Mouse (Mus musculus): ENCODE data around the gene Btg3. TPM values are rescaled to one million over a fixed set of nuclear protein-coding genes. Genes with fewer than 3 reads are reported as not detected.

Gene Btg3
- polyA plus RNA-seq, 1 experiment, result 3.5 TPM

GRCm38 (mm10) chr16:78301183-78301830 lies 75.7 kb downstream of the Btg3 start, which contains the start of gene Cxadr:
TSS of gene Cxadr (plus strand) at chr16:78301489.
- Histone ChIP-seq H3K27me3 (ENCODE audit: control insufficient read depth, insufficient read depth, low read length) (peaks cover 7% of the 10 kb centered on the region), H3K36me3 (ENCODE audit: control insufficient read depth, insufficient read depth, low read length) (no peaks in the 10 kb centered on the region), H3K27ac (ENCODE audit: control insufficient read depth, insufficient read depth, low read length) (no peak within 1 kb of the TSS), H3K4me3 (ENCODE audit: control insufficient read depth, insufficient read depth, low read length) (peak within 1 kb of the TSS; percentile 58), H3K4me1 (replicated peaks; ENCODE audit: control insufficient read depth, insufficient read depth, low read length) (peaks cover 8% of the 10 kb centered on the region)
- WGBS, result 2% methylated on average over 34 of the region's 34 CpGs
- peak; percentile 75 for DNase-seq
- TF ChIP-seq CTCF (IDR thresholded peaks at IDR 0.05; ENCODE audit: borderline replicate concordance, control insufficient read depth, extremely low read depth, insufficient read depth, low read length, poor library complexity), result no peak
- TF ChIP-seq POLR2A (IDR thresholded peaks at IDR 0.05; ENCODE audit: control insufficient read depth, extremely low read depth, insufficient read depth, low read length, poor library complexity), result no peak

- Histone ChIP-seq H3K27me3 (ENCODE audit: control insufficient read depth, insufficient read depth, low read length) (no peaks in the 10 kb centered on the region), H3K4me3 (ENCODE audit: control insufficient read depth, insufficient read depth, low read length) (no peak overlapping the region), H3K4me1 (replicated peaks; ENCODE audit: control insufficient read depth, insufficient read depth, low read length) (peaks cover under 1% of the 10 kb centered on the region), H3K36me3 (ENCODE audit: control insufficient read depth, insufficient read depth, low read length) (no peaks in the 10 kb centered on the region), H3K27ac (ENCODE audit: control insufficient read depth, insufficient read depth, low read length) (no peak overlapping the region)
- TF ChIP-seq POLR2A (IDR thresholded peaks at IDR 0.05; ENCODE audit: control insufficient read depth, extremely low read depth, insufficient read depth, low read length, poor library complexity) (no peak), CTCF (IDR thresholded peaks at IDR 0.05; ENCODE audit: borderline replicate concordance, control insufficient read depth, extremely low read depth, insufficient read depth, low read length, poor library complexity) (no peak)
- 87% methylated on average over 9 of the region's 9 CpGs for WGBS
- no peak for DNase-seq
Measured at GRCm38 (mm10) chr16:78296114-78296513, 80.9 kb downstream of the Btg3 start.

- no peak overlapping the region for H3K27ac ChIP-seq (ENCODE audit: control insufficient read depth, insufficient read depth, low read length)
- no peak for DNase-seq
- WGBS, result 88% methylated on average over 4 of the region's 4 CpGs
Measured at GRCm38 (mm10) chr16:78295601-78296000, 81.4 kb downstream of the Btg3 start.

GRCm38 (mm10) chr16:78294606-78295275 lies 82.3 kb downstream of the Btg3 start:
- no peaks in the 10 kb centered on the region for H3K27me3 ChIP-seq (ENCODE audit: control insufficient read depth, insufficient read depth, low read length)
- H3K27ac ChIP-seq (ENCODE audit: control insufficient read depth, insufficient read depth, low read length), result no peak overlapping the region
- no peak for TF ChIP-seq POLR2A (IDR thresholded peaks at IDR 0.05; ENCODE audit: control insufficient read depth, extremely low read depth, insufficient read depth, low read length, poor library complexity)
- no peak for TF ChIP-seq CTCF (IDR thresholded peaks at IDR 0.05; ENCODE audit: borderline replicate concordance, control insufficient read depth, extremely low read depth, insufficient read depth, low read length, poor library complexity)
- H3K4me1 ChIP-seq (replicated peaks; ENCODE audit: control insufficient read depth, insufficient read depth, low read length), result no peaks in the 10 kb centered on the region
- WGBS, result 57% methylated on average over 5 of the region's 5 CpGs
- no peaks in the 10 kb centered on the region for H3K36me3 ChIP-seq (ENCODE audit: control insufficient read depth, insufficient read depth, low read length)
- DNase-seq, result peak; percentile 35
- no peak overlapping the region for H3K4me3 ChIP-seq (ENCODE audit: control insufficient read depth, insufficient read depth, low read length)

More at GRCm38 (mm10) chr16:78295601-78296000, 81.4 kb downstream of the Btg3 start:
- Histone ChIP-seq H3K4me1 (replicated peaks; ENCODE audit: control insufficient read depth, insufficient read depth, low read length) (no peaks in the 10 kb centered on the region), H3K4me3 (ENCODE audit: control insufficient read depth, insufficient read depth, low read length) (no peak overlapping the region), H3K27me3 (ENCODE audit: control insufficient read depth, insufficient read depth, low read length) (no peaks in the 10 kb centered on the region), H3K36me3 (ENCODE audit: control insufficient read depth, insufficient read depth, low read length) (no peaks in the 10 kb centered on the region)
- TF ChIP-seq POLR2A (IDR thresholded peaks at IDR 0.05; ENCODE audit: control insufficient read depth, extremely low read depth, insufficient read depth, low read length, poor library complexity), result no peak
- no peak for TF ChIP-seq CTCF (IDR thresholded peaks at IDR 0.05; ENCODE audit: borderline replicate concordance, control insufficient read depth, extremely low read depth, insufficient read depth, low read length, poor library complexity)

GRCm38 (mm10) chr16:78294051-78294450 lies 82.9 kb downstream of the Btg3 start:
- WGBS, result 96% methylated on average over 1 of the region's 1 CpGs

GRCm38 (mm10) chr16:78283231-78283630 lies 93.8 kb downstream of the Btg3 start:
- no peaks in the 10 kb centered on the region for H3K27me3 ChIP-seq (ENCODE audit: control insufficient read depth, insufficient read depth, low read length)
- no peak for DNase-seq
- no peaks in the 10 kb centered on the region for H3K4me1 ChIP-seq (replicated peaks; ENCODE audit: control insufficient read depth, insufficient read depth, low read length)
- WGBS, result 94% methylated on average over 5 of the region's 5 CpGs
- TF ChIP-seq CTCF (IDR thresholded peaks at IDR 0.05; ENCODE audit: borderline replicate concordance, control insufficient read depth, extremely low read depth, insufficient read depth, low read length, poor library complexity), result no peak
- TF ChIP-seq POLR2A (IDR thresholded peaks at IDR 0.05; ENCODE audit: control insufficient read depth, extremely low read depth, insufficient read depth, low read length, poor library complexity), result no peak
- no peak overlapping the region for H3K27ac ChIP-seq (ENCODE audit: control insufficient read depth, insufficient read depth, low read length)
- no peak overlapping the region for H3K4me3 ChIP-seq (ENCODE audit: control insufficient read depth, insufficient read depth, low read length)
- H3K36me3 ChIP-seq (ENCODE audit: control insufficient read depth, insufficient read depth, low read length), result no peaks in the 10 kb centered on the region

More at GRCm38 (mm10) chr16:78294051-78294450, 82.9 kb downstream of the Btg3 start:
- no peak for TF ChIP-seq POLR2A (IDR thresholded peaks at IDR 0.05; ENCODE audit: control insufficient read depth, extremely low read depth, insufficient read depth, low read length, poor library complexity)
- TF ChIP-seq CTCF (IDR thresholded peaks at IDR 0.05; ENCODE audit: borderline replicate concordance, control insufficient read depth, extremely low read depth, insufficient read depth, low read length, poor library complexity), result no peak
- DNase-seq, result no peak
- H3K27ac ChIP-seq (ENCODE audit: control insufficient read depth, insufficient read depth, low read length), result no peak overlapping the region
- H3K36me3 ChIP-seq (ENCODE audit: control insufficient read depth, insufficient read depth, low read length), result no peaks in the 10 kb centered on the region
- no peaks in the 10 kb centered on the region for H3K4me1 ChIP-seq (replicated peaks; ENCODE audit: control insufficient read depth, insufficient read depth, low read length)
- no peak overlapping the region for H3K4me3 ChIP-seq (ENCODE audit: control insufficient read depth, insufficient read depth, low read length)
- no peaks in the 10 kb centered on the region for H3K27me3 ChIP-seq (ENCODE audit: control insufficient read depth, insufficient read depth, low read length)

Other genes with a start within 250 kb of the Btg3 start
- gene Cxadr, start 75.7 kb downstream of the Btg3 start, polyA plus RNA-seq (2012; rRNA removed), result 2.8 and 4.5 TPM in 2 replicates
- gene D16Ertd472e, start 199.5 kb upstream of the Btg3 start, polyA plus RNA-seq (2012; rRNA removed), result 39.2 and 44.4 TPM in 2 replicates